Mouse (Mus musculus): Measurements from ENCODE around the gene Dnajc11. TPM values are rescaled to one million over a fixed set of nuclear protein-coding genes. Genes with fewer than 3 reads are reported as not detected.
A peak's percentile ranks its signal among the peaks of the same experiment; 100 is the strongest.

Gene Dnajc11
- polyA plus RNA-seq, 1 experiment from 2014 or later = 25.7 TPM

GRCm38 (mm10) chr4:151922124-151922523 is 11.4 kb upstream of the Dnajc11 start:
- H3K27ac ChIP-seq (ENCODE audit: low read depth, low read length) = no peak overlapping the region
- H3K4me2 ChIP-seq (replicated peaks; ENCODE audit: low read depth) = no peak overlapping the region

DNA sequence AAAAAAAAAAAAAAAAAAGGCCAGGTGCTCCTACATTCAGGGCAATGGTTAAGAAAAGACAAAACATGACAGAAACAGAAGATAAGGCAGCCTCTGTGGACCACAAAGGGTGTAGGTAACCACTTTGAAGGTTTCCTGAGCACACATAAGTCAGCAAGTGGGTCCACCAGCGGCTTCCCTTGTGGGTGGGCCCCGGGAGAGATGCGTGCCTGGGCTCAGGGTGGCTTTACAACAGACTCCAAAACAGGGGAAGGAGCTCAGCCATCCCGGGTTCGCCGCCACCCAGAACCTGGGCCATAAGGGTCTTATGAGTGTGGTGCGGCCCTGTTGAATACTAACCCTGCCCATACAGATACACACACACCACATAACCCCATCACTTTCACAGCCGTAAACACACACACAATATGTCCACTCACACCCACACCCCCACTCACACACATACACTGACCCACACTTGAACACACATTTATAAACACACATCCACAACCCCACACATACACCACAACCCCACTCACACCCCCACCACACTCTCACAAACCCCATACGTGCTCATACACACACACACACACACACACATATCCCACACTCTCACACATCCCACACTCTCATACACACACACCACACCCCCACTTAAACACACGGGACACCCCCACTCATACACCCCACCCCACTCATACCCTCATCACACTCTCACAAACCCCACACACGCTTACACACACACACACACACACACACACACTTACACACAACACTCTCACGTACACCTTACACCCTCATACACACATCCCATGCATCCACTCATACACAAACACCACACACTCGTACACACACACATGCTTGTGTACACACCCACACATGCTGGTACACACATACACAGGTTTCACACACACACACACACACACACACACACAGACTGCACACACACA is 651 bp upstream of the Dnajc11 start:
- Histone ChIP-seq H3K9me3 (ENCODE audit: control insufficient read depth) (no peaks in the 10 kb centered on the region), H3K36me3 (ENCODE audit: control insufficient read depth, insufficient read depth) (no peaks in the 10 kb centered on the region), H3K4me3 (ENCODE audit: low read depth, low read length) (peak overlapping the region; percentile 100; the same call in 1 of the 2 replicates), H3K27ac (ENCODE audit: low read depth, low read length) (no peak overlapping the region), H3K4me2 (replicated peaks; ENCODE audit: low read depth) (peak overlapping the region; percentile 94), H3K4me1 (replicated peaks; ENCODE audit: control insufficient read depth, insufficient read depth, low read length) (no peaks in the 10 kb centered on the region), H3K9ac (ENCODE audit: low read depth, low read length) (no peak overlapping the region), H3K27me3 (replicated peaks; ENCODE audit: control insufficient read depth, insufficient read depth, low read length) (no peaks in the 10 kb centered on the region)
- no peak; the same call in 1 of the 2 replicates for ATAC-seq
- WGBS = 73% methylated on average over 13 of the region's 13 CpGs
- TF ChIP-seq CTCF (IDR thresholded peaks at IDR 0.05; ENCODE audit: low read depth) = no peak

More at GRCm38 (mm10) chr4:151922124-151922523, 11.4 kb upstream of the Dnajc11 start:
- Histone ChIP-seq H3K36me3 (ENCODE audit: control insufficient read depth, insufficient read depth) (no peaks in the 10 kb centered on the region), H3K9me3 (ENCODE audit: control insufficient read depth) (no peaks in the 10 kb centered on the region), H3K4me3 (ENCODE audit: low read depth, low read length) (no peak overlapping the region), H3K9ac (ENCODE audit: low read depth, low read length) (no peak overlapping the region), H3K4me1 (replicated peaks; ENCODE audit: control insufficient read depth, insufficient read depth, low read length) (no peaks in the 10 kb centered on the region), H3K27me3 (replicated peaks; ENCODE audit: control insufficient read depth, insufficient read depth, low read length) (no peaks in the 10 kb centered on the region)
- WGBS = 95% methylated on average over 3 of the region's 3 CpGs
- no peak for ATAC-seq
- no peak for TF ChIP-seq CTCF (IDR thresholded peaks at IDR 0.05; ENCODE audit: low read depth)

DNA sequence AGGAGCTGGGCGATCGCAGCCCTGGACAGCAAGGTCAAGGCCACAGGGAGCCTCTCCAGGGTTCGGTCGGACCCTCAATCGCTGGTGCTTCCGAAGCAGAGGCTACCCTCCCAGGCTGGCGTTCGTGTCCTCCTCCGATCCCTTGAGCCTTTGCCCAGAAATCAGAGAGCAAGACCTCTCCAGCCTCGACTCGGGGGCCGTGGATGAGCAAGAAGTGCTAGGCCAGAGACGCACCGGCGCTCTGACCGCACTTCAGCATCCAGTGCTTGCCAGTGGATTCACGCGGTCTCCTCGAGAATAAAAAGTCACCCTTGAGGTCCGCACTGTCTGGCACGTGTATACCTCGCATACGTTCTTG is 703 bp downstream of the Dnajc11 start:
- Histone ChIP-seq H3K4me1 (replicated peaks; ENCODE audit: control insufficient read depth, insufficient read depth, low read length) (no peaks in the 10 kb centered on the region), H3K36me3 (ENCODE audit: control insufficient read depth, insufficient read depth) (no peaks in the 10 kb centered on the region), H3K4me2 (replicated peaks; ENCODE audit: low read depth) (peak overlapping the region; percentile 94), H3K9ac (ENCODE audit: low read depth, low read length) (peak overlapping the region; percentile 97), H3K27me3 (replicated peaks; ENCODE audit: control insufficient read depth, insufficient read depth, low read length) (no peaks in the 10 kb centered on the region), H3K9me3 (ENCODE audit: control insufficient read depth) (no peaks in the 10 kb centered on the region), H3K27ac (ENCODE audit: low read depth, low read length) (peak overlapping the region; percentile 50), H3K4me3 (ENCODE audit: low read depth, low read length) (peak overlapping the region; percentile 100)
- no peak for TF ChIP-seq CTCF (IDR thresholded peaks at IDR 0.05; ENCODE audit: low read depth)
- ATAC-seq = peak; percentile 13; the same call in 1 of the 2 replicates
- WGBS = under 1% methylated on average over 23 of the region's 23 CpGs

GRCm38 (mm10) chr4:151937441-151937840 is 4.0 kb downstream of the Dnajc11 start:
- Histone ChIP-seq H3K9me3 (ENCODE audit: control insufficient read depth) (no peaks in the 10 kb centered on the region), H3K27ac (ENCODE audit: low read depth, low read length) (no peak overlapping the region), H3K27me3 (replicated peaks; ENCODE audit: control insufficient read depth, insufficient read depth, low read length) (no peaks in the 10 kb centered on the region), H3K4me1 (replicated peaks; ENCODE audit: control insufficient read depth, insufficient read depth, low read length) (no peaks in the 10 kb centered on the region), H3K4me2 (replicated peaks; ENCODE audit: low read depth) (no peak overlapping the region), H3K36me3 (ENCODE audit: control insufficient read depth, insufficient read depth) (no peaks in the 10 kb centered on the region; the same call in 1 of the 2 replicates), H3K9ac (ENCODE audit: low read depth, low read length) (no peak overlapping the region), H3K4me3 (ENCODE audit: low read depth, low read length) (no peak overlapping the region)
- no peak for ATAC-seq
- TF ChIP-seq CTCF (IDR thresholded peaks at IDR 0.05; ENCODE audit: low read depth) = no peak
- WGBS = 72% methylated on average over 13 of the region's 13 CpGs

DNA sequence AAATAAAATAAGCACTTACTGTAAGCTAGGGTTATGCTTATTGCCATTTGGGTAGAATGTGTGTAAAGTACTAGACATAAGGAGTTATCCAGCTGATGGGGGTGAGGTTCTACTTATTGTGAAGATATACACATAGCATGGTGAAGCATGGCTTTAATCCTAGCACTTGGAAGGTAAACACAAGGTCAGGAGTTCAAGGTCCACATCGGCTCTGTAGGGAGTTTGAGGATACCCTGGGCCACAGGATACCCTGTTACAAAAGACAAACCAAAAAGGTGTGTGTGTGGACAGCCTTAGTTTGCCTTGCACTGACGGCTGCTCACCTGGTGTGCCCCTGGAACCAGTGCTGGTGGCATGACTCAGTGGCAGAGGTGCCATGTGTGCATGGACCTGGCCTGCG is 4.6 kb downstream of the Dnajc11 start:
- ATAC-seq = no peak
- Histone ChIP-seq H3K4me2 (replicated peaks; ENCODE audit: low read depth) (no peak overlapping the region), H3K36me3 (ENCODE audit: control insufficient read depth, insufficient read depth) (no peaks in the 10 kb centered on the region; the same call in 1 of the 2 replicates), H3K4me1 (replicated peaks; ENCODE audit: control insufficient read depth, insufficient read depth, low read length) (no peaks in the 10 kb centered on the region), H3K27ac (ENCODE audit: low read depth, low read length) (no peak overlapping the region), H3K9me3 (ENCODE audit: control insufficient read depth) (no peaks in the 10 kb centered on the region), H3K9ac (ENCODE audit: low read depth, low read length) (no peak overlapping the region), H3K4me3 (ENCODE audit: low read depth, low read length) (no peak overlapping the region), H3K27me3 (replicated peaks; ENCODE audit: control insufficient read depth, insufficient read depth, low read length) (no peaks in the 10 kb centered on the region)
- no peak for TF ChIP-seq CTCF (IDR thresholded peaks at IDR 0.05; ENCODE audit: low read depth)
- WGBS = 68% methylated on average over 3 of the region's 3 CpGs

GRCm38 (mm10) chr4:151946211-151946610 is 12.7 kb downstream of the Dnajc11 start:
- Histone ChIP-seq H3K9ac (ENCODE audit: low read depth, low read length) (no peak overlapping the region), H3K27ac (ENCODE audit: low read depth, low read length) (no peak overlapping the region), H3K4me2 (replicated peaks; ENCODE audit: low read depth) (no peak overlapping the region), H3K9me3 (ENCODE audit: control insufficient read depth) (no peaks in the 10 kb centered on the region), H3K4me1 (replicated peaks; ENCODE audit: control insufficient read depth, insufficient read depth, low read length) (no peaks in the 10 kb centered on the region), H3K4me3 (ENCODE audit: low read depth, low read length) (no peak overlapping the region), H3K27me3 (replicated peaks; ENCODE audit: control insufficient read depth, insufficient read depth, low read length) (no peaks in the 10 kb centered on the region), H3K36me3 (ENCODE audit: control insufficient read depth, insufficient read depth) (peaks cover 5% of the 10 kb centered on the region)
- no peak for TF ChIP-seq CTCF (IDR thresholded peaks at IDR 0.05; ENCODE audit: low read depth)
- ATAC-seq = no peak
- 73% methylated on average over 11 of the region's 11 CpGs for WGBS

All from intestine, postnatal 0 days (tissue).